Mouse (Mus musculus) heart, postnatal 0 days (tissue): Measurements from ENCODE around the gene Acd.

Experiments
- CTCF ChIP-seq: IDR thresholded peaks from 2 replicates; pipeline ENCODE4 v1.5.1; 2016; ENCODE audit warnings: antibody characterized with exemption, control low read depth, low read depth
- EP300 ChIP-seq: IDR thresholded peaks from 2 replicates; pipeline ENCODE4 v1.6.1; 2016; ENCODE audit warnings: antibody characterized with exemption, low read depth

- TF ChIP-seq CTCF (0 out of 2 replicates have a peak, but pooled peaks have one; percentile 3), EP300 (no peak)
Observed at GRCm38 (mm10) chr8:105716302-105716945, 15.5 kb upstream of the Acd start.
